Mouse (Mus musculus) liver, embryonic 14.5 days (tissue): Measurements from ENCODE around the gene Sox9. TPM values are rescaled to one million over a fixed set of nuclear protein-coding genes. Genes with fewer than 3 reads are reported as not detected.

ENCODE experiments used
- ATAC-seq: fragments of 200-750 bp; cut with Nextera tagmentation; 2 replicates; pipeline ENCODE4 v1.8.0; 2017; ENCODE audit warnings: moderate number of reproducible peaks, mild to moderate bottlenecking, moderate library complexity; ENCODE audit not compliant: insufficient read depth
- DNase-seq, 3 experiments: peaks; one replicate each; pipeline ENCODE4 v3.0.0-alpha.2; 2012 to 2013; ENCODE audit warnings: low read depth in 3 of 3, low spot score in 3 of 3
- H3K27ac ChIP-seq: fragments of 300-500 bp; sonication (generic); 2 replicates; pipeline ENCODE4 v1.5.1; 2014; ENCODE audit warnings: moderate library complexity, mild to moderate bottlenecking, control low read depth, inconsistent platforms
- H3K27me3 ChIP-seq: fragments of 300-500 bp; sonication (generic); 2 replicates; pipeline ENCODE4 v1.6.1; 2014; ENCODE audit warnings: mild to moderate bottlenecking, low read length, moderate library complexity; ENCODE audit not compliant: control insufficient read depth, insufficient read depth
- H3K36me3 ChIP-seq: fragments of 300-500 bp; sonication (generic); replicated peaks from 2 replicates; pipeline ENCODE4 v1.6.1; 2014; ENCODE audit warnings: low read depth; ENCODE audit not compliant: control insufficient read depth, insufficient read depth
- H3K4me1 ChIP-seq, 2 experiments: fragments of 200-500 bp in 1 of 2; fragments of 300-500 bp in 1 of 2; sonication (generic) in 1 of 2; replicated peaks; 2 replicates each; pipeline ENCODE4 v1.6.1; 2012 to 2014; ENCODE audit warnings: antibody characterized with exemption in 1 of 2, inconsistent platforms in 1 of 2, low read length in 1 of 2; ENCODE audit not compliant: control insufficient read depth in 2 of 2, insufficient read depth in 2 of 2
- H3K4me2 ChIP-seq: fragments of 300-500 bp; sonication (generic); 2 replicates; pipeline ENCODE4 v1.6.1; 2014; ENCODE audit warnings: low read depth, mild to moderate bottlenecking, control low read depth, moderate library complexity
- H3K4me3 ChIP-seq, 2 experiments: fragments of 200-500 bp in 1 of 2; fragments of 300-500 bp in 1 of 2; sonication (generic) in 1 of 2; 2 replicates each; pipeline ENCODE4 v1.5.1; 2012 to 2014; ENCODE audit warnings: low read depth in 2 of 2, low read length in 2 of 2, mild to moderate bottlenecking in 2 of 2, control low read depth in 1 of 2, inconsistent platforms in 1 of 2, moderate library complexity in 1 of 2; ENCODE audit not compliant: insufficient read depth in 1 of 2
- H3K9ac ChIP-seq: fragments of 300-500 bp; sonication (generic); replicated peaks from 2 replicates; pipeline ENCODE4 v1.6.1; 2014; ENCODE audit warnings: mild to moderate bottlenecking, control low read depth, moderate library complexity
- H3K9me3 ChIP-seq: fragments of 300-500 bp; sonication (generic); 2 replicates; pipeline ENCODE4 v1.6.1; 2016; ENCODE audit warnings: low read length, mixed read lengths; ENCODE audit not compliant: control insufficient read depth
- CTCF ChIP-seq: IDR thresholded peaks from 2 replicates; pipeline ENCODE4 v1.5.1; 2016; ENCODE audit warnings: antibody characterized with exemption, low read depth, control low read depth
- EP300 ChIP-seq: IDR thresholded peaks from 2 replicates; pipeline ENCODE4 v1.6.1; 2016; ENCODE audit warnings: antibody characterized with exemption, low read depth
- WGBS: fragments of 180-500 bp; shearing (Covaris S2); extraction: QIAGEN DNeasy Blood & Tissue Kit; methylation state at CpG from one replicate; pipeline ENCODE4 v1.1.7; 2014; ENCODE audit not compliant: insufficient replicate concordance; 5-methylcytosine and 5-hydroxymethylcytosine counted together
- polyA plus RNA-seq, 2 experiments: library from polyadenylated mRNA; depleted of rRNA in 1 of 2; stranded (reverse) in 1 of 2; unstranded in 1 of 2; fragments of >200 nt; fragmentation: Nextera tagmentation in 1 of 2; extraction: Ambion mirVana in 1 of 2; gene quantifications; 2 replicates each; pipeline versions ENCODE4 v1.2.1 to v1.2.3; 2012 to 2014

The Sox9 gene
- polyA plus RNA-seq (2012; rRNA removed) (0.29 and 0.30 TPM in 2 replicates), polyA plus RNA-seq (2014; fragmentation: Nextera tagmentation; extraction: Ambion mirVana) (0.43 and 0.60 TPM in 2 replicates)

GRCm38 (mm10) chr11:112781994-112782356, at the start of gene Sox9:
TSS of gene Sox9 (plus strand) at chr11:112782224.
- ATAC-seq = no peak
- Histone ChIP-seq H3K27me3 (peaks cover 70% of the 10 kb centered on the region), H3K4me1 (no peaks in the 10 kb centered on the region), H3K36me3 (no peaks in the 10 kb centered on the region), H3K9me3 (no peaks in the 10 kb centered on the region), H3K9ac (no peak within 1 kb of the TSS), H3K27ac (no peak within 1 kb of the TSS), H3K4me2 (peak within 1 kb of the TSS; percentile 45), H3K4me3 (peak within 1 kb of the TSS; percentile 10 to 39)
- no peak for DNase-seq
- WGBS = 0% methylated on average over 15 of the region's 15 CpGs
- TF ChIP-seq EP300 = no peak
- TF ChIP-seq CTCF = no peak

- TF ChIP-seq CTCF = no peak
- TF ChIP-seq EP300 = no peak
- Histone ChIP-seq H3K9ac (no peak overlapping the region), H3K4me1 (peaks cover 0 to 4% of the 10 kb centered on the region in 2 experiments; a peak in 1 of 4 replicates), H3K4me2 (no peak overlapping the region), H3K36me3 (no peaks in the 10 kb centered on the region), H3K4me3 (no peak overlapping the region), H3K9me3 (no peaks in the 10 kb centered on the region), H3K27ac (no peak overlapping the region), H3K27me3 (no peaks in the 10 kb centered on the region)
- DNase-seq (no peak), ATAC-seq (no peak)
- WGBS = 66% methylated on average over 7 of the region's 7 CpGs
Measured at GRCm38 (mm10) chr11:112732401-112732800, 49.6 kb upstream of the Sox9 start.

- WGBS = 60% methylated on average over 5 of the region's 5 CpGs
- Histone ChIP-seq H3K36me3 (no peaks in the 10 kb centered on the region), H3K4me2 (no peak overlapping the region), H3K9me3 (no peaks in the 10 kb centered on the region), H3K27ac (no peak overlapping the region), H3K4me3 (no peak overlapping the region), H3K4me1 (no peaks in the 10 kb centered on the region), H3K27me3 (no peaks in the 10 kb centered on the region), H3K9ac (no peak overlapping the region)
- DNase-seq (no peak), ATAC-seq (no peak)
- no peak for TF ChIP-seq EP300
- TF ChIP-seq CTCF = no peak
Measured at GRCm38 (mm10) chr11:112737071-112737470, 45.0 kb upstream of the Sox9 start.

GRCm38 (mm10) chr11:112739681-112740080, 42.3 kb upstream of the Sox9 start:
- WGBS = 61% methylated on average over 1 of the region's 1 CpGs
- H3K27me3 ChIP-seq = no peaks in the 10 kb centered on the region
- no peaks in the 10 kb centered on the region for H3K36me3 ChIP-seq
- TF ChIP-seq CTCF (no peak), EP300 (no peak)
- H3K9ac ChIP-seq = no peak overlapping the region
- ATAC-seq = no peak
- H3K4me2 ChIP-seq = no peak overlapping the region
- no peak for DNase-seq
- H3K4me3 ChIP-seq = no peak overlapping the region
- no peak overlapping the region for H3K27ac ChIP-seq
- H3K9me3 ChIP-seq = no peaks in the 10 kb centered on the region
- no peaks in the 10 kb centered on the region for H3K4me1 ChIP-seq

- H3K9me3 ChIP-seq = no peaks in the 10 kb centered on the region
- TF ChIP-seq CTCF = no peak
- no peak for TF ChIP-seq EP300
- DNase-seq (no peak), ATAC-seq (no peak)
- no peak overlapping the region for H3K4me3 ChIP-seq
- 57% methylated on average over 4 of the region's 4 CpGs for WGBS
- no peaks in the 10 kb centered on the region for H3K36me3 ChIP-seq
- no peak overlapping the region for H3K9ac ChIP-seq
- no peaks in the 10 kb centered on the region for H3K27me3 ChIP-seq
- H3K4me1 ChIP-seq = no peaks in the 10 kb centered on the region
- no peak overlapping the region for H3K4me2 ChIP-seq
- H3K27ac ChIP-seq = no peak overlapping the region
Measured at GRCm38 (mm10) chr11:112756516-112756915, 25.5 kb upstream of the Sox9 start.
